Mouse (Mus musculus) spleen, adult 2 months (tissue): ENCODE results near the gene 9130023H24Rik. TPM values are rescaled to one million over a fixed set of nuclear protein-coding genes. Genes with fewer than 3 reads are reported as not detected.

ENCODE experiments used
- DNase-seq, 2 experiments: peaks; one replicate each; pipeline versions ENCODE4 v3.0.0 to v3.0.0-alpha.2; 2012 to 2021; ENCODE audit warnings: low spot score in 2 of 2, low read depth in 1 of 2
- H3K27ac ChIP-seq: fragments of 200-500 bp; 2 replicates; pipeline ENCODE4 v1.5.1; 2012; ENCODE audit warnings: low read length, inconsistent platforms; ENCODE audit not compliant: insufficient read depth
- H3K27me3 ChIP-seq: fragments of 200-500 bp; 2 replicates; pipeline ENCODE4 v1.6.1; 2012; ENCODE audit warnings: mild to moderate bottlenecking, moderate library complexity, low read length, inconsistent platforms; ENCODE audit not compliant: control insufficient read depth, insufficient read depth
- H3K36me3 ChIP-seq: fragments of 200-500 bp; 2 replicates; pipeline ENCODE4 v1.6.1; 2012; ENCODE audit warnings: mild to moderate bottlenecking, low read length, inconsistent platforms; ENCODE audit not compliant: control insufficient read depth, insufficient read depth
- H3K4me1 ChIP-seq: fragments of 200-500 bp; 2 replicates; pipeline ENCODE4 v1.6.1; 2011; ENCODE audit warnings: inconsistent platforms; ENCODE audit not compliant: control insufficient read depth, insufficient read depth, insufficient read length
- H3K4me3 ChIP-seq: fragments of 200-500 bp; 2 replicates; pipeline ENCODE4 v1.5.1; 2011; ENCODE audit warnings: mild to moderate bottlenecking, inconsistent platforms; ENCODE audit not compliant: insufficient read depth, insufficient read length; ENCODE audit errors: extremely low read depth
- CTCF ChIP-seq: fragments of 200-500 bp; IDR thresholded peaks from 2 replicates; pipeline ENCODE4 v1.5.1; 2011; ENCODE audit warnings: mild to moderate bottlenecking, inconsistent platforms; ENCODE audit not compliant: insufficient read depth, insufficient read length, insufficient replicate concordance; ENCODE audit errors: extremely low read depth
- POLR2A ChIP-seq: fragments of 200-500 bp; IDR thresholded peaks from 2 replicates; pipeline ENCODE4 v1.6.1; 2011; ENCODE audit warnings: low read depth, low read length, inconsistent platforms
- WGBS: fragments of 180-500 bp; shearing (Covaris S2); methylation state at CpG from one replicate; pipeline ENCODE4 v1.1.7; 2018; 5-methylcytosine and 5-hydroxymethylcytosine counted together
- polyA plus RNA-seq: library from polyadenylated mRNA; depleted of rRNA; stranded (reverse); fragments of >200 nt; gene quantifications from 2 replicates; pipeline ENCODE4 v1.2.3, GENCODE M21; 2012

The 9130023H24Rik gene
- polyA plus RNA-seq, 1 experiment, result 1.4 TPM

DNA sequence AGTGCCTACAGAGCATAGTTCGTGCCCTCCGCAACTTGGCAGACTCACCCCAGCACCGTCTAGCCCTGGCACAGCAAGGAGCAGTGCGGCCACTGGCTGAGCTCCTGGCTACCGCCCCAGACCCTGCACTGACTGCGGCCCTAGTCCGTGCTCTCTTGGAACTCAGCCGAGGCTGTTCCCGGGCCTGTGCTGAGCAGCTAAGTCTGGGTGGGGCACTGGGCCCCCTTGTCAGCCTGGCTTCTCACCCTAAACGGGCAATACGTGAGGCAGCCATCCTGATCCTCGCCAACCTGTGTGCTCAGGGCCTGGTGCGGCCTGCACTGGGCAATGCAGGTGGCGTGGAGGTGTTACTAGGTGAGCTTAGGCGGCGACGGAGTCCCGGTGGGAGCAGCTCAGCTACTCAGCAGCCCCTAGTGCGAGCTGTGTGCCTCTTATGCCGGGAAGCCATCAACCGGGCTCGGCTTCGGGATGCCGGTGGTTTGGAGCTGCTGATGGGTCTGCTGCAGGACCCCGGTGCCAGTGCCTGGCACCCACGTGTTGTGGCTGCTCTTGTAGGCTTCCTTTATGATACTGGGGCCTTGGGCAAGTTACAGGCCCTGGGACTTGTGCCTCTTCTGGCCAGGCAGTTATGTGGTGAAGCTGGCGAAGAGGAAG is 2.4 kb upstream of the 9130023H24Rik start:
- Histone ChIP-seq H3K36me3 (peaks cover 30% of the 10 kb centered on the region), H3K4me1 (peaks cover 3% of the 10 kb centered on the region; the same call in 1 of the 2 replicates), H3K27ac (no peak overlapping the region), H3K27me3 (no peaks in the 10 kb centered on the region), H3K4me3 (no peak overlapping the region)
- WGBS, result 93% methylated on average over 27 of the region's 27 CpGs
- DNase-seq, result no peak
- no peak for TF ChIP-seq POLR2A
- TF ChIP-seq CTCF, result no peak

DNA sequence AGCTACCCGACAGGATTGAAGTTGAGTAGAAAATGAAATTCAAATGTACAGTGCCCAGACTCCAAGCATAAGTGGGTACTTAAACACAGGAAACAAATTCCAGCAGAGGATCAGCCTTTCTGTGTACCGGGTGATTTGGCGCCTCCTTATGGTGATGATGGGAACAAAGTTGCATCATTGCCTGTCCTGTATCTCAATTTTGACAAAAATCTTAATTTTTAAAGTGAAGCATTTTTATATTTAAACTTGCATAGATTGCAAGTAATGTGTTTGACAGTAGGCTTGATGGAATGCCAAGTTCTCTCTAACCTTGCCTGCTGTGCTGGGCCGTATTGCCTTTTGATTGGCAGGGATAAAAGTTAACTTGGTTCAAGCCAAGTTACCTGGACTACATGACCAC is 1.2 kb upstream of the 9130023H24Rik start:
- DNase-seq, result peak in 1 of 2 experiments; percentile 19
- no peak for TF ChIP-seq POLR2A
- TF ChIP-seq CTCF, result no peak
- H3K36me3 ChIP-seq, result peaks cover 24% of the 10 kb centered on the region
- no peak overlapping the region for H3K4me3 ChIP-seq
- no peaks in the 10 kb centered on the region for H3K27me3 ChIP-seq
- WGBS, result 32% methylated on average over 4 of the region's 4 CpGs
- H3K27ac ChIP-seq, result no peak overlapping the region
- H3K4me1 ChIP-seq, result peaks cover 3% of the 10 kb centered on the region; the same call in 1 of the 2 replicates

DNA sequence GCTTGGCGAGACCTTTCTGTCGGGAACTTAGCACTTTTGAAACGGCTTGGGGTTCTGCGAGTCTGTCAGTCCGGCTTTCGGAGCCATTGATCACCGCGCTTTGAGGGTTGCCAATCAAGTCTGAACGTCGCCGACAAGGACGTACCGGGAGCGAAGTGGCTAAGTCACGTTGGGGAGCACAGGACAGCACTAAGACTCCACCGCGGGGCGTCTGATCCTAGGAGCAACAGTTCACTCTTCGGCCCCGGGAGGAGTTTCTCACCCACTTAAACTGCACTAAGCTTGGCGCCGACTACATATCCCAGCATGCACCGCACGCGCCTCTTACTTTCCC is 271 bp downstream of the 9130023H24Rik start:
- peaks cover 15% of the 10 kb centered on the region for H3K36me3 ChIP-seq
- peak overlapping the region; percentile 82 for H3K4me3 ChIP-seq
- H3K4me1 ChIP-seq, result peaks cover 3% of the 10 kb centered on the region; the same call in 1 of the 2 replicates
- DNase-seq, result no peak
- TF ChIP-seq POLR2A (no peak), CTCF (no peak)
- H3K27me3 ChIP-seq, result no peaks in the 10 kb centered on the region
- peak overlapping the region; percentile 99 for H3K27ac ChIP-seq
- WGBS, result under 1% methylated on average over 25 of the region's 25 CpGs

DNA sequence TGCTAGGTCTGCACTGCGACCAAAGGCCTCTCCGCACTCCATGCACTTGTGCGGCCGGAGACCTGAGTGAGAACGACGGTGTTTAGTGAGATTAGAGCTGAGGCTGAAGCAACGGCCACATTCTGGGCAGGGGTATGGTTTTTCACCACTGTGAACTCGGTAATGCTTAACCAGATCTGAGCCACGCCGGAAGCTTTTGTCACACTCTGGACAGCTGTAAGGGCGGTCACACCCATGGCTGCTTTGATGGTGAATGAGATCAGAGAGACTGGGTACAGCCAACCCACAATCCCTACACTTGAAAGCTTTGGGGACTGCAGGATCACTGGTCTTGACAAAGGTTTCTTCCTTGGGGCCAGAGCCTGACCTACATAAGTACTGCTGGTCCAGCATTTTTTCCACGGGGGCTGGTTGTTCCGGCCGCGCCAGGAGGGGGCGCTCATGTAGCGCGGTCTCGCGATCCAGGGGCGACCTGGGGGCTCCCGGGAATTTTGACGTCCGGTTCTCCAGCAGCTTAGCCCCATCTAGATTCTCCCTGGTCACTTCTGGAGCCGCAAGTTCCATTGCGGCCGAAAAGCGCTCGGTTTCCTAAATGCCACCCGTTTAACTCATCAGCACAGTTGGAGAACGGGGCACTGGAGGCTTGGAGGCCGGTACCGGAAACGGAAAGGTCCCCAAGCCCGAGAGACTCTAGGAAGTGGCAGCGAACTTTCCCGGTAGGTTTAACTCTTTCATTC is 807 bp downstream of the 9130023H24Rik start, which contains the start of gene Armc5:
Armc5 (plus strand) TSS at position 487 of the 737 bp plus-strand sequence.
- H3K4me1 ChIP-seq, result peaks cover 3% of the 10 kb centered on the region; the same call in 1 of the 2 replicates
- H3K27ac ChIP-seq, result peak within 1 kb of the TSS; percentile 99
- no peaks in the 10 kb centered on the region for H3K27me3 ChIP-seq
- WGBS, result 23% methylated on average over 37 of the region's 37 CpGs
- H3K4me3 ChIP-seq, result peak within 1 kb of the TSS; percentile 82
- TF ChIP-seq CTCF, result peak; percentile 66; the same call in 1 of the 2 replicates
- TF ChIP-seq POLR2A, result no peak
- DNase-seq, result peak; percentile 43 to 69
- H3K36me3 ChIP-seq, result peaks cover 11% of the 10 kb centered on the region

DNA sequence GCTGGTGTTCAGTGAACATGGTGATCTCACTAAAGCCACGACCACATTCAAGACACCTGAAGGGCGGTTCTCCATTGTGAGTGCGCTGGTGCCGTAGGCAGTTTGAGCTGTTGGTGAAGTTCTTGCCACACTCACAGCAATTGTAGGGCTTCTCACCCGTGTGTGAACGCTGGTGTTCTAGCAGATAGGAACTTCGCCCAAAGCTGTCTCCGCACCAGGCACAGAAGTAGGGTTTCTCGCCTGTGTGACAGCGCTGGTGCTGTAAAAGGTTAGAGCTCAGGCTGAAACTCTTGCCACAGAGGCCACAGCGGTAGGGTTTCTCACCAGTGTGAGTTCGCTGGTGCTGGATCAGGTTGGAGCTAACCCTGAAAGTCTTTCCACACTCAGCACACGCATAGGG is 1.4 kb downstream of the 9130023H24Rik start:
- no peak for TF ChIP-seq POLR2A
- no peak for TF ChIP-seq CTCF
- H3K4me3 ChIP-seq, result no peak overlapping the region
- 89% methylated on average over 13 of the region's 13 CpGs for WGBS
- H3K27me3 ChIP-seq, result no peaks in the 10 kb centered on the region
- peaks cover 10% of the 10 kb centered on the region for H3K36me3 ChIP-seq
- DNase-seq, result no peak
- H3K27ac ChIP-seq, result no peak overlapping the region
- peaks cover 3% of the 10 kb centered on the region; the same call in 1 of the 2 replicates for H3K4me1 ChIP-seq

DNA sequence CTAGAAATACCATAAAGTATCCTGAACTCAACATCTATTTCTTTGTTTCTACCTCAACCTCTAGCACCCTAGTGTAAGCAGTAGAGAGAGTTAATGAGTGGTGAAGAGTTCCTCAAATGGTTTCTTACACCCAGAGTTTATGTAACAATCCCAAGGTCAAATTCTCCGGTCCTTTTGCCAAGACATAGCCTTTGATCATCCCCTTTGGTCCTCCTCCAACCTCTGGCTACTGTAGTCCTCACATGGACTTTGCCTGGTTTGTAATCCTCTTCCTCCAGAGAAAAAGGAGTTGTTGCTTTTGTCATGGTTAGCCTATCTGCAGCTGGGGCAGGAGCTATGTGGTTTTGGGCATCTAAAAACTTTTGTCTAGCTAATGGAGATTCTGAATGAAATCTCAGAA is 2.4 kb downstream of the 9130023H24Rik start:
- H3K27me3 ChIP-seq, result no peaks in the 10 kb centered on the region
- TF ChIP-seq CTCF (no peak), POLR2A (no peak)
- H3K36me3 ChIP-seq, result peaks cover 7% of the 10 kb centered on the region
- H3K27ac ChIP-seq, result no peak overlapping the region
- WGBS, result 83% methylated on average over 1 of the region's 1 CpGs
- H3K4me1 ChIP-seq, result peaks cover 3% of the 10 kb centered on the region; the same call in 1 of the 2 replicates
- DNase-seq, result no peak
- H3K4me3 ChIP-seq, result no peak overlapping the region
